Mouse (Mus musculus) midbrain, embryonic 12.5 days (tissue): ENCODE measurements around the gene Agap3. TPM values are rescaled to one million over a fixed set of nuclear protein-coding genes. Genes with fewer than 3 reads are reported as not detected.

Experiments
- ATAC-seq: fragments of 200-750 bp; cut with Nextera tagmentation; 2 replicates; pipeline ENCODE4 v1.8.0; 2017; ENCODE audit warnings: low read depth, moderate TSS enrichment, moderate library complexity; ENCODE audit not compliant: low FRiP score
- H3K27ac ChIP-seq: fragments of 300-500 bp; sonication (generic); replicated peaks from 2 replicates; pipeline ENCODE4 v1.5.1; 2016; ENCODE audit warnings: mild to moderate bottlenecking
- H3K27me3 ChIP-seq: fragments of 300-500 bp; sonication (generic); 2 replicates; pipeline ENCODE4 v1.6.1; 2016; ENCODE audit warnings: mild to moderate bottlenecking
- H3K36me3 ChIP-seq: fragments of 300-500 bp; sonication (generic); 2 replicates; pipeline ENCODE4 v1.6.1; 2016
- H3K4me1 ChIP-seq: fragments of 300-500 bp; sonication (generic); 2 replicates; pipeline ENCODE4 v1.6.1; 2016
- H3K4me2 ChIP-seq: fragments of 300-500 bp; sonication (generic); replicated peaks from 2 replicates; pipeline ENCODE4 v1.6.1; 2016; ENCODE audit warnings: mild to moderate bottlenecking, moderate library complexity
- H3K4me3 ChIP-seq: fragments of 300-500 bp; sonication (generic); 2 replicates; pipeline ENCODE4 v1.5.1; 2016; ENCODE audit warnings: mild to moderate bottlenecking
- H3K9ac ChIP-seq: fragments of 300-500 bp; sonication (generic); replicated peaks from 2 replicates; pipeline ENCODE4 v1.6.1; 2016; ENCODE audit warnings: mild to moderate bottlenecking, moderate library complexity
- H3K9me3 ChIP-seq: fragments of 300-500 bp; sonication (generic); 2 replicates; pipeline ENCODE4 v1.6.1; 2016; ENCODE audit warnings: mild to moderate bottlenecking
- WGBS: fragments of 180-500 bp; shearing (Covaris S2); methylation state at CpG from one replicate; pipeline ENCODE4 v1.1.7; 2016; 5-methylcytosine and 5-hydroxymethylcytosine counted together
- polyA plus RNA-seq: library from polyadenylated mRNA; unstranded; fragments of >200 nt; fragmentation: Nextera tagmentation; extraction: Ambion mirVana; gene quantifications from 2 replicates; pipeline ENCODE4 v1.2.1, GENCODE M21; 2016

Gene Agap3
- polyA plus RNA-seq, 1 experiment from 2014 or later = 60.4 TPM

- no peak overlapping the region for H3K27ac ChIP-seq
- 95% methylated on average over 8 of the region's 8 CpGs for WGBS
- H3K4me3 ChIP-seq = no peak overlapping the region
- no peak overlapping the region for H3K9ac ChIP-seq
- H3K4me2 ChIP-seq = no peak overlapping the region
- no peaks in the 10 kb centered on the region for H3K9me3 ChIP-seq
- H3K4me1 ChIP-seq = peaks cover 17% of the 10 kb centered on the region
- peaks cover 59% of the 10 kb centered on the region for H3K36me3 ChIP-seq
- H3K27me3 ChIP-seq = no peaks in the 10 kb centered on the region
- no peak for ATAC-seq
Observed at GRCm38 (mm10) chr5:24441187-24441586, 10.8 kb upstream of the Agap3 start.

GRCm38 (mm10) chr5:24442029-24442428 lies 9.9 kb upstream of the Agap3 start:
- Histone ChIP-seq H3K36me3 (peaks cover 57% of the 10 kb centered on the region), H3K9ac (no peak overlapping the region), H3K27me3 (no peaks in the 10 kb centered on the region), H3K4me2 (no peak overlapping the region), H3K9me3 (no peaks in the 10 kb centered on the region), H3K4me3 (no peak overlapping the region), H3K27ac (no peak overlapping the region), H3K4me1 (peaks cover 23% of the 10 kb centered on the region)
- 89% methylated on average over 9 of the region's 9 CpGs for whole genome bisulfite sequencing
- ATAC-seq = no peak

GRCm38 (mm10) chr5:24443204-24443603 lies 8.8 kb upstream of the Agap3 start:
- WGBS = 93% methylated on average over 7 of the region's 7 CpGs
- Histone ChIP-seq H3K27me3 (no peaks in the 10 kb centered on the region), H3K9me3 (no peaks in the 10 kb centered on the region), H3K4me2 (no peak overlapping the region), H3K4me3 (no peak overlapping the region), H3K4me1 (peaks cover 34% of the 10 kb centered on the region), H3K9ac (no peak overlapping the region), H3K27ac (no peak overlapping the region), H3K36me3 (peaks cover 53% of the 10 kb centered on the region)
- no peak for ATAC-seq

- Histone ChIP-seq H3K27me3 (peaks cover 4% of the 10 kb centered on the region; the same call in 1 of the 2 replicates), H3K9ac (peak overlapping the region; percentile 90), H3K4me2 (peak overlapping the region; percentile 98), H3K4me1 (peaks cover 34% of the 10 kb centered on the region), H3K36me3 (peaks cover 47% of the 10 kb centered on the region), H3K4me3 (peak overlapping the region; percentile 89), H3K27ac (no peak overlapping the region), H3K9me3 (no peaks in the 10 kb centered on the region)
- no peak for ATAC-seq
- WGBS = 84% methylated on average over 12 of the region's 12 CpGs
Observed at GRCm38 (mm10) chr5:24443927-24444326, 8.1 kb upstream of the Agap3 start.

- Histone ChIP-seq H3K4me2 (peak within 1 kb of the TSS; percentile 98), H3K9me3 (no peaks in the 10 kb centered on the region), H3K27me3 (peaks cover 5% of the 10 kb centered on the region; the same call in 1 of the 2 replicates), H3K9ac (peak within 1 kb of the TSS; percentile 90), H3K4me1 (peaks cover 34% of the 10 kb centered on the region), H3K36me3 (peaks cover 38% of the 10 kb centered on the region), H3K27ac (peak within 1 kb of the TSS; percentile 85), H3K4me3 (peak within 1 kb of the TSS; percentile 89)
- peak; percentile 82 for ATAC-seq
- under 1% methylated on average over 59 of the region's 60 CpGs for WGBS
Observed at GRCm38 (mm10) chr5:24444746-24445427, 7.1 kb upstream of the Agap3 start, which contains the start of gene Fastk. Gene Fastk (minus strand): TSS chr5:24445287.

- Histone ChIP-seq H3K9me3 (no peaks in the 10 kb centered on the region), H3K27me3 (peaks cover 9% of the 10 kb centered on the region; the same call in 1 of the 2 replicates), H3K4me2 (peak overlapping the region; percentile 98), H3K36me3 (peaks cover 31% of the 10 kb centered on the region), H3K9ac (peak overlapping the region; percentile 90), H3K4me3 (peak overlapping the region; percentile 89), H3K27ac (peak overlapping the region; percentile 85), H3K4me1 (peaks cover 34% of the 10 kb centered on the region)
- 58% methylated on average over 20 of the region's 20 CpGs for WGBS
- ATAC-seq = no peak
Observed at GRCm38 (mm10) chr5:24445428-24446080, 6.4 kb upstream of the Agap3 start.

GRCm38 (mm10) chr5:24446630-24447029 lies 5.3 kb upstream of the Agap3 start:
- no peak for ATAC-seq
- peaks cover 9% of the 10 kb centered on the region; the same call in 1 of the 2 replicates for H3K27me3 ChIP-seq
- H3K36me3 ChIP-seq = peaks cover 20% of the 10 kb centered on the region
- H3K9me3 ChIP-seq = no peaks in the 10 kb centered on the region
- H3K27ac ChIP-seq = no peak overlapping the region
- 91% methylated on average over 7 of the region's 7 CpGs for WGBS
- H3K4me3 ChIP-seq = 0 out of 2 replicates have a peak overlapping the region, but pooled peaks have one; percentile 67
- peaks cover 41% of the 10 kb centered on the region for H3K4me1 ChIP-seq
- H3K4me2 ChIP-seq = peak overlapping the region; percentile 85
- H3K9ac ChIP-seq = no peak overlapping the region

GRCm38 (mm10) chr5:24447624-24448298 lies 4.2 kb upstream of the Agap3 start, which contains the start of gene Tmub1:
Gene Tmub1 (minus strand): TSS chr5:24447854.
- H3K9ac ChIP-seq = peak within 1 kb of the TSS; percentile 73
- H3K9me3 ChIP-seq = no peaks in the 10 kb centered on the region
- H3K27ac ChIP-seq = peak within 1 kb of the TSS; percentile 56
- H3K4me2 ChIP-seq = peak within 1 kb of the TSS; percentile 85
- peaks cover 41% of the 10 kb centered on the region for H3K4me1 ChIP-seq
- peak; percentile 50 for ATAC-seq
- 2% methylated on average over 34 of the region's 34 CpGs for WGBS
- H3K4me3 ChIP-seq = peak within 1 kb of the TSS; percentile 67
- H3K27me3 ChIP-seq = peaks cover 9% of the 10 kb centered on the region; the same call in 1 of the 2 replicates
- peaks cover 10% of the 10 kb centered on the region; the same call in 1 of the 2 replicates for H3K36me3 ChIP-seq

- Histone ChIP-seq H3K27ac (peak overlapping the region; percentile 96), H3K4me3 (peak overlapping the region; percentile 96), H3K4me2 (peak overlapping the region; percentile 99), H3K9ac (peak overlapping the region; percentile 97), H3K9me3 (no peaks in the 10 kb centered on the region), H3K4me1 (peaks cover 61% of the 10 kb centered on the region), H3K36me3 (0 out of 2 replicates have a peak, but pooled peaks cover 5% of the 10 kb centered on the region), H3K27me3 (peaks cover 9% of the 10 kb centered on the region; the same call in 1 of the 2 replicates)
- peak; percentile 78 for ATAC-seq
- WGBS = 3% methylated on average over 45 of the region's 66 CpGs
Observed at GRCm38 (mm10) chr5:24451264-24452029, 530 bp upstream of the Agap3 start.

GRCm38 (mm10) chr5:24452691-24453233 lies 785 bp downstream of the Agap3 start:
- under 1% methylated on average over 29 of the region's 29 CpGs for WGBS
- ATAC-seq = peak; percentile 19; the same call in 1 of the 2 replicates
- peak overlapping the region; percentile 99 for H3K4me2 ChIP-seq
- no peaks in the 10 kb centered on the region for H3K9me3 ChIP-seq
- H3K4me1 ChIP-seq = peaks cover 51% of the 10 kb centered on the region
- H3K4me3 ChIP-seq = peak overlapping the region; percentile 96
- peaks cover 13% of the 10 kb centered on the region for H3K36me3 ChIP-seq
- peak overlapping the region; percentile 96 for H3K27ac ChIP-seq
- peaks cover 9% of the 10 kb centered on the region; the same call in 1 of the 2 replicates for H3K27me3 ChIP-seq
- H3K9ac ChIP-seq = peak overlapping the region; percentile 97
